Mouse (Mus musculus) testis, postnatal 10 days (tissue): ENCODE data around the gene S100a3.

Source experiments
- DNase-seq: peaks from one replicate; pipeline ENCODE4 v3.0.0; 2021; ENCODE audit warnings: low spot score

Gene S100a3

DNA sequence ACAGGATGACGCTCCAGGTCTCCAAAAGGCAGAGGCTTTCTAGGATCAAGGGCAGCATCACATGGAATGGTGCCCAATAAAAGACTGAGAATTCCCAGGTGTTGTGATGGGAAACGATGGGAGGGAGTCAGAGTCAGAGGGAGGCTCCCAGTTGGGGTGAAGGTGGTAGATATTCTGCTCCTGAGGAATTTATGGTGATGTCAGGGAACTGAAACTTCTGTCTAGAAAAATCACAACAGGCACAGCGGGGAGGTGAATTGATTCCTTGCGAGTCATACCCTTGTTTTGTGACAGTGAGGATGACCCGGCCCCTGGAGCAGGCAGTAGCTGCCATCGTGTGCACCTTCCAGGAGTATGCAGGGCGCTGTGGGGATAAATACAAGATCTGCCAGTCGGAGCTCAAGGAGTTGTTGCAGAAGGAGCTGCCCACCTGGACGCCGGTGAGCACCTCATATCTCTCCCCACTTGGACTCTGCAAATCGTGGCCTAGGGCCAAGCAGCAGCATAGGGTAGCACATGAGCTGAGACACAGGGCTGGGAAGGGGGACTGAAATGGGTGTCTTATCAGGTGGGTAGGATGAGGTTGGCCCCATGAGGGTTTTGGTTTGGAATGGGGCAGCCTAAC, 41.2 kb downstream of the S100a3 start, which contains the start of gene Gm42674:
Gene Gm42674 (plus strand): TSS at position 419 of the 625 bp plus-strand sequence.
- DNase-seq, result no peak

DNA sequence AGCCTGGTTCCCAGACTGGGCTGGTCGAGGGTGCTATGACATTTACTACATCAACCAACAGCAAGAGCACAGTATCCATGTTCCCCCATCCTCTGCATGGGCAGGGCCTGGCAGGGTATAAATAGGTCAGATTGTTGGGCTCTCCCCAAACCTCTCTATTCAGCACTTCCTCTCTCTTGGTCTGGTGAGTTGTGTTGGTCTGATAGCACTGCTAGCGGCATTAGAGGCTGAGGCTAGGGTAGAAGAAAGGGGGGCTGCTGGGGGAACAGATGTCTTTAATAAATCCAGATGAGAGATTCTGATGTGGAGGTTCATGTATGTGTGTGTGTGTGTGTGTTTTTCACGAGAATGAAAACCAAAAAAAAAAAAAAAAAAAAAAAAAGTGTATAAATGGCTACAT, 43.2 kb downstream of the S100a3 start, which contains the start of gene S100a4:
Gene S100a4 (plus strand): TSS at position 149 of the 400 bp plus-strand sequence.
- DNase-seq, result no peak

DNA sequence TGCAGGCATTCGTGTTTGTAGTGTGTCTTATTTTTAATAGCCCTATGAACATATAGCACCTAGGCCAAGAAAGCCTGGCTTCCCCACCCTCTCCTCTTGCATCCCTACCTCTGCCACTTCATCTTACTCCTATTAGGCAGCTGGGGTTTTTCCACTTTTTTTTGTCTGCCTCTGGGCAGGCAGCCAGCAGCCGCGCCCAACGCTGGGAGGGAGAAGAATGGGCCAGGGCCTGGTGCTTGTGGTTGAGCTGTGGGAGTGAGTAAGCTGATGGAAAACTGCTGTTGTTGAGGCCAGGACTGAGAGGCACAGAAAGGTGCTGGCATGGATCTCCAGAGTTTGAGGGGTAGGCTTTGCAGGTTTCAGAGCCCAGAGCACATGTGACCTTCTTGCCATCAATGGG, 44.0 kb downstream of the S100a3 start:
- DNase-seq, result peak; percentile 82

DNA sequence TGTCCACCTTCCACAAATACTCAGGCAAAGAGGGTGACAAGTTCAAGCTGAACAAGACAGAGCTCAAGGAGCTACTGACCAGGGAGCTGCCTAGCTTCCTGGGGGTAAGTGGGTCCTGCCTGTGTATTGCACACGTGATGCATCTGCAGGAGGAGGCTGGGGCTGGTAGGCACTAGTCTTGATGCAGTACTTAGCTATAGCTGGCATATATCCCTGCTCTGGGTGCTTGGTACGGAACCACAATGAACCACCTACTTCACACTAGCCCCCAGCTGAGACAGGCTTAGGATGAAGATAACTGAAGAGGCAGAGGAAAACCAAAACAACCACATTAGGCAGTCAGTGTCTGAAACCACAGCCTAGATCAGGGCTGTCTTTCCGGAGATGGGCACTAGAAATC, 44.7 kb downstream of the S100a3 start:
- DNase-seq, result no peak

DNA sequence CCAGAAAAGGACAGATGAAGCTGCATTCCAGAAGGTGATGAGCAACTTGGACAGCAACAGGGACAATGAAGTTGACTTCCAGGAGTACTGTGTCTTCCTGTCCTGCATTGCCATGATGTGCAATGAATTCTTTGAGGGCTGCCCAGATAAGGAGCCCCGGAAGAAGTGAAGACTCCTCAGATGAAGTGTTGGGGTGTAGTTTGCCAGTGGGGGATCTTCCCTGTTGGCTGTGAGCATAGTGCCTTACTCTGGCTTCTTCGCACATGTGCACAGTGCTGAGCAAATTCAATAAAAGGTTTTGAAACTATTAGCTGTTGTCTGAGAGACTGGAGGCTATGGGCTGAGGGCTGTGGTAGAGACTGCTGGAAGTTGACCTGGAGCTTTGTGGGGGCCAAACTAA, 45.4 kb downstream of the S100a3 start:
- DNase-seq, result no peak

DNA sequence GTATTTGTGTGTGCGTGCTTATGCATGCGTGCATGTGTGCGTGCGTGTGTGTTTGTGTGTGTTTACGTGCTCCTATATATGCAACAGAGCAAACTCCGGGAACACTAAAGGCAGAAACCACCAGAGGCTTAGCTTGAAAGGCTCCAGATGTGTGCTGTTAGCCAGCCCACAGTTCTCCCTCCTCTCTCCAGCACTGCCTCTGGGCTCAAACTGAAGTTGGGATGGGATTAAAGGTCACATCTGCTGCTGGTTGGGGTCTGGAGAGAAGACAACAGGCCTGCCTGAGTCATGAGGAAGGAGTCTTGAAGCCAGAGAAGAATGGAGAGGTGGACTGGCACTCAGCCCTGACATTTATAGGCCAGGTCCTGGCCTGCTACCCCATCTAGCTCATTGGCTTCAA, 45.8 kb downstream of the S100a3 start:
- no peak for DNase-seq

DNA sequence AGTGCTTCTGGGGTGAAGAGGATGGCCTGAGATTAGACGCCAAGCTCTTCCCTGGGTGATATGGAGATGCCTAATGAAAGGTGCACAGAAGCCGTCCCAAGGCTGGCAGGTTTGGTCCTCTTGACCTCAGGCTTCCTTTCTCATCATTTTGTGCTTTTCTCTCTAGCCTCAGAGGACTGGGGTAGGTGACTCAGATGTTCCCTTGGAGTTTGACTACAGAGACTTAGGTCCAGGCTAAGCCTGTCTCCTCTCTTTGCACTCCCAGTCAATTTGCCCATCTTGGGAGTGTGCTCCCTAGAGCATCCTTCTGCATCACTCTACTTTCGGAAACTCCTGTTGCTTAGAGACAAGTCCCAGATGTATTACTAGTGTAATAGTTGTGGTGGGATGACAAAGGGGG, 47.0 kb downstream of the S100a3 start:
- no peak for DNase-seq

DNA sequence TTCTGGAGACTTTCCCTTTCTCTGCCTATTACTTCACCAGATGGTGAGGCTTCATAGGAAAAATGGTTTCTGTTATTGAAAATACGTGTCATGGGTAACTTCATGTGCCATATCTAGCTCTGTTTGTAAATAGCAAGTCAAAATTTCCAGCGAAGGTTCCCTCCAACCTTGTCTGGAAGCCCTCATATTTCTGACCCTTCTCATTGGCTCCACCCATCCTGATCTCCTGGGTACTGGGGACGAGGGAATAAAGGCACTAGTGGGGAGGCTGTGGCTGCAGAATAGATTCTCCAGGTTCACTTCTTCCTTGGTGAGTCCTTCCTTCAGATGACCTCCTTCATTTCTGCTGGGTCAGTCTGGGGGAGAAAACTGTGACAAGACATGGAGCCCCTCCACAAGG, 47.8 kb downstream of the S100a3 start, which contains the start of gene S100a5:
Gene S100a5 (plus strand): TSS at position 301 of the 400 bp plus-strand sequence.
- DNase-seq, result no peak

DNA sequence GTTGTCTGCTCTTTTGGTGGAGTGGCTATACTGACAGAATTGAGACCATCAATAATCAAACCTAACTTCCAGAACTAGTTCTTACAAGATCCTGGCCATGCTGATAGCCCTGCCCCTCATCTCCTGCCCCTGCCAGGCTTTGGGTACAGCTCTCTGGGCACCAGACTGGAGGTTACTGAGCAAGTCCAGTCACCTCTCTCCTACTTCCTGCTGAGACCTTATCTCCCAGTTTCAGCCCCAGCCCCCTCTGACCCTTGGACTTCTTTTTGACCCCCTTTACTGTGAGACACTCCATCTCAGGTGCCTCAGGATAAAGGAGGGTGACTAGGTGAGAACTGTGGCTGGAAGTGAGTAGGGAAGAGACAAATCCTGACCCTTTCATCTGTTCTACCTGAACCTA, 48.7 kb downstream of the S100a3 start:
- DNase-seq, result no peak

DNA sequence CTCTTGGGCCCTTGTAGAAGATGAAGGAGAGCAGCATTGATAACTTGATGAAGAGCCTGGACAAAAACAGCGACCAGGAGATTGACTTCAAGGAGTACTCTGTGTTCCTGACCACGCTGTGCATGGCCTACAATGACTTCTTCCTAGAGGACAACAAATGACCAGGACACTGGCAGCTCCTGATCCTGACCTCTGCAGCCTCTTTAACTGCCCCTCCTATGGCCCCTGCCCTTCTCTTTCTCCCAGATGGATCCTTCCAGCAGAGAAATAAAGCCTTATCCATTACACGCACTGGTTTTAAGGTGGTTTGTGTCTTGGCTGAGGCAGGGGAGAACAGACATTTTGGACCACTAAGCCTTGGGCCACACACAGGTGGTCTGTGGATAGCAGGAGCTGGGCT, 51.1 kb downstream of the S100a3 start:
- DNase-seq, result no peak

DNA sequence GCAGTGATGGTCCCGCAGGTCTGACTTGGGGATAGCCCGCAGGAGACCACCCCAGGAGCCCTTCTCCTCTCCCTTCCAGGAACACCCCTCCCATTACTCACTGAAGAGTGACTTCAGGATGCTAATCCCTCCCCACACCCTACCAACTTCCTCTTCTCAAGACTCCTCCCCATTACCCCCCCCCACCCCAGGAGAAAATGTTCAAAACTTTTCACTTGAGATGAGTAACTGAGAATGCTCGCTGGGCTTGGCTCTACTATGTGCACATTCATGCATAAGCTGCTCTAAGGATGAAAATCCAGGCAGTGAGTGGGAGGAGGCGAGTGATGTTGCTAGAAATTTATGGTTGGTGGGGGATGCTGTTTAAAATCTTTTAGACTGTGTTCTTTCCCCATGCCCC, 51.7 kb downstream of the S100a3 start:
- DNase-seq, result no peak

DNA sequence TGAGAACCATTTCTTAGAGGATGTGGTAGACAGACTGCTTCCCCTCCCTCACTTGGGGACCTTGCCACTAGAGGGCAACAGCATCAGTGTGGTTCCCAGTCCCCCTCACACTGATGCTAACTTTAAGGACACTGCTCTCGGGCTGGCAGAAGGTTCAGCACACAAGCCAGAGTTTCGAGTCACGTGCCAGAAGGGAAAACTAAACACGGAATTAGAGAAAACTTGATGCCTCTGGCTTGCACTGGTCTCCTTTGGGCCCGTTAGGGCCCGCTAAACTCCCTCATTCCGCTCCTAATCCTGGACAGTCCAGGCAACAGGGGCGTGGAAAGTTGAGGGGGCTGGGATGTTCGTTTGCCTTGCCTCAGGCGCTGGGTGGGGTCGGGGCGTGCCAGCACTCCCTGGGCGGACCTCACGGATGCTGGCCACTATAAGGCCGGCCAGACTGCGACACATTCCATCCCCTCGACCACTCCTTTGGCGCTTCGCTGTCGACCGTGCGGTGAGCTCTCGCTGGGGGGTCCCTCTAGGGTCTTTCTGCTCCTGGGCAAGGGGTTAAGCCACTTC, 52.4 kb downstream of the S100a3 start, which contains the start of gene S100a6:
Gene S100a6 (plus strand): TSS at position 155 of the 564 bp plus-strand sequence.
- peak; percentile 75 for DNase-seq

DNA sequence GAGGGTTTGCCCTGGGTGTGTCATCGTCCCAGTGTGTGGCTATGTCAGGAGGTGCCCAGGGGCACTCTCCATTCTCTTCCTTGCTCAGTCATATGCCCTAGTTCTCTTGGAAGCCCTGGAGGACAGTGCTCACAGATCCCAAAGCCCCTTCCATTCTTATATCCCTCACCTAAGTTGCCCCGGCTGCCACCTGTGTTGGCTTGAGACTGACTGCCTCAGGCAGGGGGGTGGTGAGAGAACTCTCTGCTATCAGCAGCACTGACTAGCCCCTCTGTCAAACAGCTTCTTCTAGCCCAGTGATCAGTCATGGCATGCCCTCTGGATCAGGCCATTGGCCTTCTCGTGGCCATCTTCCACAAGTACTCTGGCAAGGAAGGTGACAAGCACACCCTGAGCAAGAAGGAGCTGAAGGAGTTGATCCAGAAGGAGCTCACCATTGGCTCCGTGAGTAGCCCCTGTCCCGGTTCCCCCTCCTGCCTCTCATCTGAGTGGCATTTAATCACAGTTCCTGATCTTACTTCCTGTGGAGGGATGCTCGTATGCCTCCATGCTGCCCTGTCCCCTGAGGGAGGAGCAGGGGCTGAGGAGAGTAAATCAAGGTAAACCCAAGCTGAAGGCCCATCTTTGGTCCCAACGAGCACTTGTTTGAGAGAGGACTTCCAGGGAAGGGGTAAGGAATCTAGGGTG, 53.2 kb downstream of the S100a3 start:
- DNase-seq, result no peak

DNA sequence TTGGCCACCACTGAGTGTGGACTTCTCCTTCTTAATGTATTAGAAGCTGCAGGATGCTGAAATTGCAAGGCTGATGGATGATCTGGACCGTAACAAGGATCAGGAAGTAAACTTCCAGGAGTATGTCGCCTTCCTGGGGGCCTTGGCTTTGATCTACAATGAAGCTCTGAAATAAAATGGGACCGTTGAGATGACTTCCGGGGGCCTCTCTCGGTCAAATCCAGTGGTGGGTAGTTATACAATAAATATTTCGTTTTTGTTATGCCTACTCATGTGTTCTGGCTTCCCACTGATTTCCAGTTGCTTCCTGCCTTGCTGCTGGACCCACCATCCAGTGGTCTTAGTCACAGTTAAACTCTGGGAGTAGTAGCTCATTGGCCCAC, 53.8 kb downstream of the S100a3 start:
- DNase-seq, result no peak

DNA sequence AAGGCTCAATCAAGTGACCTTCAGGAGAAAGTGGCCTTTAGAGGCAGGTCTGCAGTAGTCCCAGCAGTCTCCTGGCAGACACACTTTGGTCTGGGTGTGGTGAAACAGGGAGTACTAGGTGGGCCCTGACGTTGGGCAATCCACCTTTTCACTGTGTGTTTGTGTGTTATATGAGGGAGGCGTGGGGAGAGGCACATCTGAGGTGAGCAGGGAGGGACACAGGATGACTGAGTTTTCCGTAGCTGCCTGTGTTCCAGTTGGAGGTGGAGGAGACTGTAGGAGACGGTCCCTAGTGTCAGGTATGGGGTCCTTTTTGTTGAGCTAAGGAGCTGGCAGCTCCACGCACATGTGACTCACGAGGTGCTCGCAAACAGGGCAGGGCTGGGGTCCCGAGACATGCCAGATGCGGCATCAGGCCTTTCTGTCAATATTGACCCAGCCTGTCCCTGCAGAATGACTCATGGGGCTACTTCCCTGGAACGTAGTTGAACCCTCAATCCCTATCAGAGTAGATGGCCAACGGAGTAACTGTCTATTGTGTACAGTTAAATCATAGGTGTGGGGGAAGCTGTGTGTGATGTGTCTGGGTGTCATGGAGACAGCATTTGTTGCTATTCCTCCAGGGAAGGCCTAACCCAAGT, 54.4 kb downstream of the S100a3 start:
- no peak for DNase-seq

DNA sequence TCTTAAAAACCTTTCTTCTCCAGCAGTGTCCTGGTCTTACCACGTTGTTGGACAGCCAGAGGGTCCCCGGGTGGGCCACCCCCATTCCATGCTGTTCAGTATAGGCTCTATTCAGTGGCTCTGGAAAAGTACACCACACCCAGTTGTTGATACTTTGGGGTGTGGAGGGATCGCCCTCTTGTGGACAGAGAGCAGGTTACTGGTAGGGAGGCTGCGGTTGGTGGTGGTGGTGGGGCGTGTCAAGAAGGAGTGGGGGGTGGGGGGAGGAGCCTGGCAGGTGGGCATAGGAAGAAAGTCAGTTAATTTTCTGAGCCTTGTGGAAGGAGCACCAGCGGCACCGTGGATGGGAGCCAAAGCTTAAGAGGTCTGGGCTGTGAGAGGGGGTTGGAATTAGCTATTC, 55.0 kb downstream of the S100a3 start:
- peak; percentile 76 for DNase-seq

DNA sequence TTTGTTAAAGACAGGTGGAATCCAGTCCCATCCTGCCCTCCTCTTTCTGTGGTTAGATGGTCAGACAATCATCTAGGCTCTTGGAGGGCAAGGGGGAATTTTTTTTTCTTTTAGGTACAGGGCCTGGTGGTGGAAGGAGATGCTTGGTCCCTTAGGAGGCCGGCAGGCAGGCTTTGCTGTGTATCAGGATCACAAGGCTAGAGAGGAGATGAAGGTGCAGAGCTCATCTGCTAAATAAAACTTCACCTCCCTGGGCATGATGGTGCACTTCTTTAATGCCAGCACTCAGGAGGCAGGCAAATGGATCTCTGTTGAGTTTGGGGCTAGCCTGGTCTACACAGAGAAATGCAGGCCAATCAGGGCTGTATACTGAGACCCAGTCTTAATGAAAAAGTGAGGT, 55.5 kb downstream of the S100a3 start:
- no peak for DNase-seq

DNA sequence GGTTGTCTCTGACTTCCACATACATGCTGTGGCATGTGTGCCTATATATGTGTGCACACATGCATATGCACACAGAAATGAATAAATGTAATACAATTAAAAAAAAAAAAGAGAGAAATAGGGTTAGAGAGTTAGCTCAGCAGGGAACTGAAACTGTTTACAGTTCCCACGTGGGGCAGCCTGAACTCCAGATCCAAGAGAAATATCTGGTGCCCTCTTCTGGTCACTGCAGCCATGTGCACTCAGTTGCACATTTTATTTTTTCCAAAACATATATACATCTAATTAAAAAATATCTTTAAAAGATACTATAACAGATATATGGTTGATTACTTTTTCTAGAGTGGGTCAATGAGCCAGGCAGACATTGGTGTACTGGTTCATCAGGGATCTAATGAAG, 57.2 kb downstream of the S100a3 start:
- no peak for DNase-seq

DNA sequence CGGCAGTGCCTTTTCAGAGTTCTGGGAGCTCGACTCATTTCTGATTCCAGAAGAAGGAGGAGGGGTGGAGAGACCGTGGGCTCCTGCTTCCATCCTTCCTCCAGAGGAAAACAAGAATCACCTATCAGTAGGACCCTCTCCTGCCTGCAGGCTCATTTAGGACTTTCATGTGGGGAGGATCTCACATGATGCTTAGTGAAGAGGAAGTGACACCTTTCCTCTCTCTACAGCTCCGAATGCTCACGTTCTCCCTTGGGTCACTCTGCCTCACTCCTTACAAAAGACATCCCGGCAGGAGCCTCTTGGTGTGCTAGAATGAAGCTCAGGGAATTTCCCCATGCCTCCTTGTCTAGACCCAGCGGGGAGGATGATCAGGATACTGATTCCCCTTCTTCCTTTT, 61.2 kb downstream of the S100a3 start:
- DNase-seq, result no peak

DNA sequence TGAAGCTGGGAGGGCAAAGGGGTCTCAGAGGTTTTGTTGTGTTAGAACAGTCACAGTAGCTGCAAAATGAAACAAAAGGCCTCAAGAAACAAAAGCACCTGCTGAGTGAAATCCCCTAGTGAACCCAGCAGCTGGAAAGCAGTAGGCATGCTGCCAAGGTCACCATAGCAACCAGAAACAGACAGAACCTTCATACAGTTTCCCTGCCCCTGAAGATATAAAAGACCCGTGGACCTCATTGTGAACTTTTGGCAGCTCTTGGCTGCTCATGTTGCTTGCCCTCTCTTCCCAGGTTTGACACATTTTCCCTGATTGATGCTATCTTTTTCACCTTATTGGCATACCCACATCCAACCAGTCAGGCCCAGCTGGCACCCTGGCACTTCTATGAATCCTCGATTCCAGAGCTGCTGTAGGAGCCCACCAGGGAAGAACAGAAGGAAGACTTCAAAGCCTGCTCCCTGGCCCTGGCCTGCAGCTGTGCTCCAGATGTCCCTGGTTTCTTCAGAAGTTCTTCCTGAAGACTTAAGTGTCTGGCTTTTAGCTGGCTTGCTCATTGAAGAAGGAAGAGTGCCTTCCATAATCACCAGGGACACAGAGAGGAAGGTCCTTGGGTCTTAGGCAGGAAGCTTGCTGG, 63.2 kb downstream of the S100a3 start:
- DNase-seq, result peak; percentile 87

DNA sequence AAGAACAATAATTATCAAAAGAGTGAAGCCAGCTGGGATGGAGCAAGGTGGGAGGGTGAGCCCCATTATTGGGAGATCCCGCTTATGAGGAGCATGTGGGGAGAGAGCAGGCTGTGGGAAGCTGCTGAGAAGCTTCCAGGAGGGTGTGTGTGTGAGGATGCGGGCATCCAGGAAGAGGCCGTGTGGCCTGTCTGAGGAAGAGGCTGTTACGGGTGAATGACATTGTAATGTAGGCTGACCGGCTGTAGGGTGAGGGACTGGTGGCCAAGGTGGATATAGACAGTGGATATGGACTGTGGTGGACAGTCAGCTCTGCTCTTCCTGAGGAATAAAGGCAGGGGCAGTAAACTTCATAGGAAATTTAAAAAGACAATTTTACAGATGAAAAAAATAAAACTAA, 65.1 kb downstream of the S100a3 start:
- no peak for DNase-seq

DNA sequence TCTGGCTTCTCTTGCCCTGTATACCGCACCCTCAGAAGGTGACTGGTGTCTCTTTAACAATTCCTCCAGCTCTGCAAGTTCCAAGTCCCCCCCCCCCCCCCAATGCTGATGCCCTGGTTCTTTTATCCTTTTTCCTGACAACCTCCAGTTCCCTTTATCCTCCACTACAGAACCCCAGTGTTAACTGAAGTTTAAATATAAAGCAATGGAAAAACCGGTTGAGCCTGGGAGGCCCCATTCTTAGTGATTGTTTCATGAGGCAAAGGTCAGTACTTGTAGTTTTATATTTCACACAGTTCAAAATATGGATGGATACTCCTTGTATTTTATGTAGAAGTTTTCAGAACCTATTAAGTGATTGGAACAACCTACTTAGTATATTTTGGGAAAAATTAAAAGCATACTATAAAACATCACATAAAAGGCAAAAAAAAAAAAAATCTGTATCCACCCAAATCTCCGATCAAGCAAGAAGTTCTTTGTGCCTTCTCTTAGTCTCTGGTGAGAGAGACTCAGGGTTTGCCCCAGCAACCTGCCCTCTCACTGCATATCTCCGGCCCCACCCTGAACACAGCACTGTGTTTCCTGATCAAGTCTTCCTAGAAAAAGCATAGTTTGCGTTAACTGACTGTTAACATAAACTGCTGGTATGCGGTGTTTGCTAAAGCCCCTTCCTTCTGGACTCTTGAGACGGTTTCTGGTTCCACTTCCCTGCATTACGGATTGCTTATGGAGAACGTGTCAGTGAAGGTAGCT, 66.1 kb downstream of the S100a3 start:
- DNase-seq, result no peak
